Mouse (Mus musculus): ENCODE measurements around the gene Nbr1.

DNA sequence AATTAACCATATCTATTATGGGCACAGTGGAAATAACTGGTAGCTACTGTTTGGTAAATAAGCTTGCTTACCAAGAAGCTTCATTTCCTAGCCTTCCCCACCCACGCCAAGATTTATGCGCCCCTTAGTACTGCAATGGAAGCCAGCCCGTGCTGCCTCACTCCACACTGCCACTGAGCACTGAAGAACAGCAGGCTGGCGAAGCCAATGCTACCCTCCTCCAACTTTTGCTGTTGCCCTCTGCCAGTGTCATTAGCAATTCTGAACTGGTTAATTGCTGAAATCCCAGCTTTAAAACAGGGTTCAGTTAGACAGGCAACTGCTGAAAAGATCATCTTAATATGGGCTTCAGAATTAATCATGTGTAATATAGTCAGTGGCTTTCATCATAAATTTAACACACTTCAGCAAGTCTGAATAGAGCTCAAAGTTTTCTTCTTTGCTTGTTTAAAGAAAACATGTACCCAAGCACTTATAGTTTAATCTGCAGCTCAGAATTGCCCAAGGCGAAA lies 45.6 kb upstream of the Nbr1 start:
- TF ChIP-seq CTCF (IDR thresholded peaks at IDR 0.05; ENCODE audit: low read depth), result no peak
- TF ChIP-seq EP300 (IDR thresholded peaks at IDR 0.05; ENCODE audit: low read depth), result no peak

Data from heart, postnatal 0 days (tissue).